ENCODE assay signal across 8 mouse cellular contexts in the genomic region with DNA sequence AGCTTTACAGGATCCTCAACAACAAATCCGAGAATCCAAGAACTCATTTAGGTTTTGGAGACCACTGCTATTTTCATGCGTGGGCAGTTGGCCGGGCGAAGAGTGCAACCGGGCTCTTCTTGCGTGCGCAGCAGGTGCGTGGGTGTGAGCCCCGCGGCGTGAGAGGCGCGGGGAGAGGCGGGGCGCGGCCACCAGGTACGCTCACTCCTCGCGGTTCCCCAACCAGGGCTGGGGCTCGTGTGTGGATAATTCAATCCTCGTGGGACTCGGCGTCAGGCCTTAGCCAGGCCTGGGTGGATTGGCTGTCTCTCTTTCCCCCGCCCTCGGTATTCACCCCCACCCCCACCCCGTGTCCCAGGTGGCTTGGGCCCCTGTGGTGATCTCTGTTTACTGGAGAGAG. TPM values are rescaled to one million over a fixed set of nuclear protein-coding genes. Genes with fewer than 3 reads are reported as not detected.
DNase-seq lines count a peak whose midpoint lies in the region; ATAC-seq and TF ChIP-seq lines count a peak whose summit lies in the region.

No protein-coding gene starts in this region.

- peak overlapping the region; percentile 28; the same call in 1 of the 2 replicates for H3K4me3 ChIP-seq in lung, postnatal 0 days (ENCODE audit: low read depth, low read length)
- H3K4me3 ChIP-seq in intestine, embryonic 16.5 days (ENCODE audit: low read length) = peak overlapping the region; percentile 43
- H3K4me3 ChIP-seq in myocyte = peak overlapping the region; percentile 30

- peaks cover 32% of the 10 kb centered on the region for H3K27me3 ChIP-seq in lung, postnatal 0 days (replicated peaks; ENCODE audit: insufficient read depth, low read length)
- peaks cover 26% of the 10 kb centered on the region for H3K27me3 ChIP-seq in intestine, embryonic 16.5 days (replicated peaks; ENCODE audit: control insufficient read depth, insufficient read depth, low read length)
- no peaks in the 10 kb centered on the region for H3K27me3 ChIP-seq in myocyte (ENCODE audit: control insufficient read depth, insufficient read depth, insufficient read length)

- H3K36me3 ChIP-seq in lung, postnatal 0 days (ENCODE audit: insufficient read depth, low read length) = no peaks in the 10 kb centered on the region
- H3K36me3 ChIP-seq in intestine, embryonic 16.5 days (ENCODE audit: control insufficient read depth, insufficient read depth, low read length) = no peaks in the 10 kb centered on the region
- no peaks in the 10 kb centered on the region for H3K36me3 ChIP-seq in myocyte (ENCODE audit: control insufficient read depth, insufficient read depth)

- TF ChIP-seq EP300 in lung, postnatal 0 days (IDR thresholded peaks at IDR 0.05) = no peak

- no peak overlapping the region for H3K27ac ChIP-seq in lung, postnatal 0 days (ENCODE audit: low read length)
- no peak overlapping the region for H3K27ac ChIP-seq in intestine, embryonic 16.5 days (ENCODE audit: low read length)

- peaks cover 13% of the 10 kb centered on the region; the same call in 1 of the 2 replicates for H3K4me1 ChIP-seq in lung, postnatal 0 days (ENCODE audit: insufficient read depth, low read depth, low read length)
- peaks cover 16% of the 10 kb centered on the region for H3K4me1 ChIP-seq in intestine, embryonic 16.5 days (ENCODE audit: control insufficient read depth, insufficient read depth, low read length)

- DNase-seq in CD4-positive, CD25-positive, alpha-beta regulatory T cell, adult 2 months (ENCODE audit: low read depth, low spot score) = peak; percentile 47
- DNase-seq in lung, postnatal 0 days (ENCODE audit: low spot score) = no peak
- no peak for DNase-seq in lung, postnatal 14 days
- DNase-seq in ovary, adult 18-20 months (ENCODE audit: low spot score) = no peak
- DNase-seq in urinary bladder, postnatal 25 days (ENCODE audit: low spot score) = no peak

- H3K9ac ChIP-seq in lung, postnatal 0 days (replicated peaks; ENCODE audit: low read depth) = no peak overlapping the region
- peak overlapping the region; percentile 68 for H3K9ac ChIP-seq in intestine, embryonic 16.5 days (ENCODE audit: low read depth, low read length)

- ATAC-seq in CD4-positive, CD25-positive, alpha-beta regulatory T cell, adult 4 months = no peak
- ATAC-seq in lung, postnatal 0 days = no peak
- ATAC-seq in intestine, embryonic 16.5 days = peak; percentile 37; the same call in 1 of the 2 replicates

- no peak for TF ChIP-seq CTCF in lung, postnatal 0 days (IDR thresholded peaks at IDR 0.05)

- 11% methylated on average over 26 of the region's 26 CpGs for WGBS in lung, postnatal 0 days
- WGBS in intestine, embryonic 16.5 days = 10% methylated on average over 25 of the region's 26 CpGs

- peak overlapping the region; percentile 6 for H3ac ChIP-seq in myocyte (ENCODE audit: control insufficient read depth, insufficient read length)

- no peaks in the 10 kb centered on the region for H3K79me2 ChIP-seq in myocyte (ENCODE audit: control insufficient read depth, insufficient read depth)

- H3K9me3 ChIP-seq in lung, postnatal 0 days (ENCODE audit: low read length) = no peaks in the 10 kb centered on the region
- H3K9me3 ChIP-seq in intestine, embryonic 16.5 days (ENCODE audit: control insufficient read depth, low read length) = no peaks in the 10 kb centered on the region

- peak overlapping the region; percentile 48 for H3K4me2 ChIP-seq in lung, postnatal 0 days (replicated peaks; ENCODE audit: low read depth, low read length)
- peak overlapping the region; percentile 65 for H3K4me2 ChIP-seq in intestine, embryonic 16.5 days (ENCODE audit: low read depth, low read length)
- H3K4me2 ChIP-seq in myocyte (ENCODE audit: low read depth) = peak overlapping the region; percentile 92

- TF ChIP-seq POLR2A in myocyte (IDR thresholded peaks at IDR 0.05; ENCODE audit: insufficient read length, low read depth) = no peak

TF ChIP-seq in myocyte, 11 proteins besides CTCF, POLR2A, EP300 and RAD21:
- TF ChIP-seq TCF12 (IDR thresholded peaks at IDR 0.05; ENCODE audit: insufficient read depth, poor library complexity, severe bottlenecking) = no peak

RNA-seq across cellular contexts. Expression of gene Slc16a11, which starts 1.2 kb away (rescaled TPM):
- polyA plus RNA-seq in CD4-positive, CD25-positive, alpha-beta regulatory T cell, adult 4 months (2017; shearing (Covaris generic)) = not detected
- polyA plus RNA-seq in lung, postnatal 0 days (2015; fragmentation: Nextera tagmentation; extraction: Ambion mirVana) = 7.9 TPM in 2 replicates
- 2.7 TPM in 2 replicates for polyA plus RNA-seq in intestine, embryonic 16.5 days (2015; fragmentation: Nextera tagmentation; extraction: Ambion mirVana)
- 17.4 TPM for polyA plus RNA-seq in myocyte (2012; fragmentation: generic; extraction: Trizol)

RNA-seq across cellular contexts. Expression of gene Slc16a13, which starts 7.1 kb away (rescaled TPM):
- 1 to 10 TPM; 2.7 to 3.9 TPM for polyA plus RNA-seq in CD4-positive, CD25-positive, alpha-beta regulatory T cell, adult 4 months (2017; shearing (Covaris generic))
- 4.5 and 6.0 TPM in 2 replicates for polyA plus RNA-seq in lung, postnatal 0 days (2015; fragmentation: Nextera tagmentation; extraction: Ambion mirVana)
- 15.9 and 18.0 TPM in 2 replicates for polyA plus RNA-seq in intestine, embryonic 16.5 days (2015; fragmentation: Nextera tagmentation; extraction: Ambion mirVana)
- 4.8 TPM for polyA plus RNA-seq in myocyte (2012; fragmentation: generic; extraction: Trizol)

RNA-seq across cellular contexts. Expression of gene Bcl6b, which starts 15.9 kb away (rescaled TPM):
- under 1 TPM; 0.31 to 0.56 TPM for polyA plus RNA-seq in CD4-positive, CD25-positive, alpha-beta regulatory T cell, adult 4 months (2017; shearing (Covaris generic))
- polyA plus RNA-seq in lung, postnatal 0 days (2015; fragmentation: Nextera tagmentation; extraction: Ambion mirVana) = 19.2 and 31.6 TPM in 2 replicates
- polyA plus RNA-seq in intestine, embryonic 16.5 days (2015; fragmentation: Nextera tagmentation; extraction: Ambion mirVana) = 10.3 and 10.4 TPM in 2 replicates
- polyA plus RNA-seq in myocyte (2012; fragmentation: generic; extraction: Trizol) = 2.8 TPM

RNA-seq across cellular contexts. Expression of gene 0610010K14Rik, which starts 24.0 kb away (rescaled TPM):
- polyA plus RNA-seq in CD4-positive, CD25-positive, alpha-beta regulatory T cell, adult 4 months (2017; shearing (Covaris generic)) = 100 to 1,000 TPM; 123 to 141 TPM
- 115 and 118 TPM in 2 replicates for polyA plus RNA-seq in lung, postnatal 0 days (2015; fragmentation: Nextera tagmentation; extraction: Ambion mirVana)
- polyA plus RNA-seq in intestine, embryonic 16.5 days (2015; fragmentation: Nextera tagmentation; extraction: Ambion mirVana) = 118 and 129 TPM in 2 replicates
- polyA plus RNA-seq in myocyte (2012; fragmentation: generic; extraction: Trizol) = 75.5 TPM

RNA-seq across cellular contexts. Expression of gene Gm21988, which starts 25.9 kb away (rescaled TPM):
- polyA plus RNA-seq in CD4-positive, CD25-positive, alpha-beta regulatory T cell, adult 4 months (2017; shearing (Covaris generic)) = 1 to 10 TPM; 3.3 to 5.3 TPM
- 11.0 and 15.3 TPM in 2 replicates for polyA plus RNA-seq in lung, postnatal 0 days (2015; fragmentation: Nextera tagmentation; extraction: Ambion mirVana)
- polyA plus RNA-seq in intestine, embryonic 16.5 days (2015; fragmentation: Nextera tagmentation; extraction: Ambion mirVana) = 9.9 and 10.7 TPM in 2 replicates
- polyA plus RNA-seq in myocyte (2012; fragmentation: generic; extraction: Trizol) = 9.2 TPM
